Mouse (Mus musculus) stomach, postnatal 0 days (tissue): ENCODE data around the gene Sprr1a. TPM values are rescaled to one million over a fixed set of nuclear protein-coding genes. Genes with fewer than 3 reads are reported as not detected.

ENCODE experiments used
- ATAC-seq: fragments of 200-750 bp; cut with Nextera tagmentation; 2 replicates; pipeline ENCODE4 v1.8.0; 2017; ENCODE audit not compliant: low FRiP score, low TSS enrichment
- DNase-seq: peaks from one replicate; pipeline ENCODE4 v3.0.0-alpha.2; 2016; ENCODE audit warnings: low spot score
- H3K27ac ChIP-seq: fragments of 300-500 bp; sonication (generic); replicated peaks from 2 replicates; pipeline ENCODE4 v1.5.1; 2014; ENCODE audit warnings: mild to moderate bottlenecking, control low read depth
- H3K27me3 ChIP-seq: fragments of 300-500 bp; sonication (generic); 2 replicates; pipeline ENCODE4 v1.6.1; 2014; ENCODE audit warnings: low read length; ENCODE audit not compliant: control insufficient read depth, insufficient read depth
- H3K36me3 ChIP-seq: fragments of 300-500 bp; sonication (generic); 2 replicates; pipeline ENCODE4 v1.6.1; 2014; ENCODE audit warnings: low read length, mixed read lengths; ENCODE audit not compliant: control insufficient read depth, insufficient read depth
- H3K4me1 ChIP-seq: fragments of 300-500 bp; sonication (generic); replicated peaks from 2 replicates; pipeline ENCODE4 v1.6.1; 2014; ENCODE audit warnings: antibody characterized with exemption; ENCODE audit not compliant: control insufficient read depth, insufficient read depth
- H3K4me2 ChIP-seq: fragments of 300-500 bp; sonication (generic); replicated peaks from 2 replicates; pipeline ENCODE4 v1.6.1; 2014; ENCODE audit warnings: low read depth, mild to moderate bottlenecking, control low read depth, moderate library complexity
- H3K4me3 ChIP-seq: fragments of 300-500 bp; sonication (generic); 2 replicates; pipeline ENCODE4 v1.5.1; 2014; ENCODE audit warnings: low read depth, low read length, control low read depth
- H3K9ac ChIP-seq: fragments of 300-500 bp; sonication (generic); 2 replicates; pipeline ENCODE4 v1.6.1; 2014; ENCODE audit warnings: mild to moderate bottlenecking, low read length, control low read depth, mixed read lengths
- H3K9me3 ChIP-seq: fragments of 300-500 bp; sonication (generic); 2 replicates; pipeline ENCODE4 v1.6.1; 2016; ENCODE audit warnings: low read length; ENCODE audit not compliant: control insufficient read depth
- CTCF ChIP-seq: IDR thresholded peaks from 2 replicates; pipeline ENCODE4 v1.5.1; 2016; ENCODE audit warnings: antibody characterized with exemption, low read depth, mild to moderate bottlenecking, moderate library complexity
- EP300 ChIP-seq: optimal IDR thresholded peaks from 2 replicates; pipeline ENCODE3; 2016; ENCODE audit warnings: antibody characterized with exemption
- WGBS: fragments of 180-500 bp; shearing (Covaris S2); extraction: QIAGEN DNeasy Blood & Tissue Kit; methylation state at CpG from one replicate; pipeline ENCODE4 v1.1.7; 2014; 5-methylcytosine and 5-hydroxymethylcytosine counted together
- polyA plus RNA-seq: library from polyadenylated mRNA; unstranded; fragments of >200 nt; fragmentation: Nextera tagmentation; extraction: Ambion mirVana; gene quantifications from 2 replicates; pipeline ENCODE4 v1.2.1, GENCODE M21; 2015

Sprr1a gene
- polyA plus RNA-seq, 1 experiment from 2014 or later: 1,571 TPM

DNA sequence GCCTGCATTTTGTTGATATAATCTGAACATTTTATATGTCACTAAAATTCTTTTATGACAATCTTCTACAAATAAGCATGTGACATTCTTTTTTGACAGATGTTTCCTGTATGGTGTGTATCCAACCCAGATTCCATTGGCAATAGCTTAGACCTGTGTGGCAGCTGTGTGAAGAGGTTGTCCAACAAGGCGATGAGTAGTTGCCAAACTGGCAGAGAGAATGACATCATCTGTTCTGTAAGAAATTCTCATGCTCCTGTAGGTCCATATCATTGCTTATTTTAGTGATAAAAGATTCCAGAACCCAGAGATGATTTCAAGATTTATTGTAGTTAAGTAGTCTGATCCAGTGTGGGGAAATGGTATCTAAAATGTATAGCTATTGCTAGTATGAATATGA, 19.1 kb downstream of the Sprr1a start:
- Histone ChIP-seq H3K4me3 (no peak overlapping the region), H3K27me3 (no peaks in the 10 kb centered on the region), H3K9me3 (no peaks in the 10 kb centered on the region), H3K27ac (no peak overlapping the region), H3K36me3 (no peaks in the 10 kb centered on the region), H3K9ac (no peak overlapping the region), H3K4me2 (no peak overlapping the region), H3K4me1 (no peaks in the 10 kb centered on the region)
- TF ChIP-seq CTCF (no peak), EP300 (no peak)
- ATAC-seq: no peak
- WGBS: 49% methylated on average over 1 of the region's 1 CpGs
- DNase-seq: no peak

DNA sequence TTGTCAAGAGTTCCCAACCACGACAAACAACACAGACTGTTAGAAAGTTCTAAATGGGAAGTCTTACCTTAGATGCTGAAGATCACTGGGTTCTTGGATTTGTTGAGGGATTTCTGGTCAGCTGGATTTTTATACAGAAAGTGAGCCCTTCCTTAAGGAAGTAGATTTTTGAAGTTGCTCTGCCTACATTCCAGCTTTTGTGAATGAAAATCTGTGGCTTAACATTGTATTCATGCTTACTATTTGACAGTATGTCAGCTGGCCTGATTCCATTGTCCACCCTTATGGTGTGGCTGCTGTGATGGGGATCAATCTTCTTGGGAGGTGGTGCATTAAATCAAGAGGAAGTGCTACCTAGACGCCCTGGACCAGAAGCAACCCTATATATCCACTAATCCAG, 27.1 kb downstream of the Sprr1a start, which contains the start of gene Sprr3:
Gene Sprr3, minus strand, starts transcription at position 101 of the 400 bp plus-strand sequence.
- H3K4me1 ChIP-seq: no peaks in the 10 kb centered on the region
- no peak within 1 kb of the TSS for H3K4me2 ChIP-seq
- H3K36me3 ChIP-seq: no peaks in the 10 kb centered on the region
- ATAC-seq (no peak), DNase-seq (no peak)
- no peaks in the 10 kb centered on the region for H3K27me3 ChIP-seq
- WGBS: 51% methylated on average over 2 of the region's 2 CpGs
- no peak within 1 kb of the TSS for H3K27ac ChIP-seq
- TF ChIP-seq CTCF (no peak), EP300 (no peak)
- no peak within 1 kb of the TSS for H3K4me3 ChIP-seq
- no peak within 1 kb of the TSS for H3K9ac ChIP-seq
- H3K9me3 ChIP-seq: no peaks in the 10 kb centered on the region

DNA sequence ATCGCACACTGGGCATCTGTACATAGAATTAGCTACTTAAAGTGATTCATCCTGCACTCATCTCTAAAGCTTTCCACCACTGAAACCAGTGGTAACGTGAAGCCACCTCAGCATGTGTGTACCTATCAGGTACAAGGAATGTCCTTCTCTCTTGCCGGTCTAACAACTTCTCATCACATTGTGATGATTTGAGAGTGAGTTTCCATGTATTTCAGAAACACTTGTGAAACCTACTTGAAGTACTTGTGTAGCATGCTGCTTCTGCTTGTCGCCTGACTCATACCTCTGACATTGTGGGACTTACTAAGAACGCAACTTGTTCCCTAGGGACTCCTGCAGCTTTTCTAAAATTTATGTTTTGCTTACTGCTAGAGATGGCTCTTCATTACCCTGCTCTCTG, 30.5 kb downstream of the Sprr1a start:
- no peak overlapping the region for H3K27ac ChIP-seq
- no peak overlapping the region for H3K9ac ChIP-seq
- no peak overlapping the region for H3K4me3 ChIP-seq
- H3K9me3 ChIP-seq: no peaks in the 10 kb centered on the region
- H3K27me3 ChIP-seq: no peaks in the 10 kb centered on the region
- TF ChIP-seq CTCF (no peak), EP300 (no peak)
- H3K36me3 ChIP-seq: no peaks in the 10 kb centered on the region
- ATAC-seq (no peak), DNase-seq (no peak)
- H3K4me2 ChIP-seq: no peak overlapping the region
- no peaks in the 10 kb centered on the region for H3K4me1 ChIP-seq
- 78% methylated on average over 5 of the region's 5 CpGs for whole genome bisulfite sequencing

DNA sequence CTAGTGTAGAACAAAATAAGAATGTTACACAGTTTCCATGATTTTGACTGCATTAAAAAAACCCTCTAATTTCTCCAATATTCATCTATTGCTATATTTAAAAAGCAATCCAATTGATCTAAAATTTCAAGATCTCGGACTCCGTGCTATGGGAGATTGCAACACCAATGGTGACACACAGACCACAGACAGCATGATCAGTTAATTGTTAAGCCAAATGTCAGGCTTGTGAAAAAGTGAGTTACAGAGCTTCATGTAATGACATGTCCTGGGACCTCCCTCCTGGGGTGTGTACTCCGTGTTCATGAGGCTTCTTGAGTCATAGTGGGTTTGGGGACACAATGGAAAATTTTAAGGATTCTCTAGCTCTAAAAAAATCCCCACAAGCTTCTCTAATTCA, 45.5 kb downstream of the Sprr1a start:
- Histone ChIP-seq H3K27me3 (no peaks in the 10 kb centered on the region), H3K9ac (no peak overlapping the region), H3K36me3 (no peaks in the 10 kb centered on the region), H3K27ac (no peak overlapping the region), H3K4me3 (no peak overlapping the region), H3K4me1 (no peaks in the 10 kb centered on the region), H3K4me2 (no peak overlapping the region), H3K9me3 (no peaks in the 10 kb centered on the region)
- DNase-seq (no peak), ATAC-seq (no peak)
- TF ChIP-seq EP300 (no peak), CTCF (no peak)
- WGBS: 75% methylated on average over 3 of the region's 3 CpGs

DNA sequence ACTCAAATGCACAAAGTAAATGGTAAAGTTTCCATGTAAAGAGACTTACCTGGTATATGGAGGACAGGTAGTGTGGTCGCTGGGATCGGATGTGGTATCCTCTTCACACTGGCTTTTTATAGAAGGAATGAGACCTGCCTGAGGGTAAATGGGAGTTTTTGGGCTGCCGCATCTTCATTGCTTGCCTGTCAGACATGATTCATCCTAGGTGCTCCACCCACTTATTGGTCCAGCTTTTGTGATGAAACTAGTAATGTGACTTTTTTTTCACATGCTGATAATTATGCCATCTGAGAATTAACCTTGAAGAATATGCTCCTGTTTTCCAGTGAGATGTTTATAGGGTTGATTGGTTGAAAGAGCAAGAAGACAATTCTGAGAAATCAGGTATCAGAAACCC, 47.0 kb downstream of the Sprr1a start, which contains the start of gene Sprr1b:
Gene Sprr1b, minus strand, starts transcription at position 101 of the 400 bp plus-strand sequence.
- no peak for TF ChIP-seq EP300
- TF ChIP-seq CTCF: no peak
- Histone ChIP-seq H3K4me3 (no peak within 1 kb of the TSS), H3K9me3 (no peaks in the 10 kb centered on the region), H3K27me3 (no peaks in the 10 kb centered on the region), H3K4me1 (no peaks in the 10 kb centered on the region), H3K27ac (no peak within 1 kb of the TSS), H3K9ac (no peak within 1 kb of the TSS), H3K36me3 (no peaks in the 10 kb centered on the region), H3K4me2 (no peak within 1 kb of the TSS)
- ATAC-seq (no peak), DNase-seq (no peak)
- 83% methylated on average over 3 of the region's 3 CpGs for WGBS

Other genes starting within 250 kb of the Sprr1a start
- gene Sprr2a3, start 200.5 kb downstream of the Sprr1a start, polyA plus RNA-seq: 712 and 819 TPM in 2 replicates
- 20.8 and 22.8 TPM in 2 replicates for gene Sprr2b, start 169.3 kb downstream of the Sprr1a start, polyA plus RNA-seq
- 65.0 and 66.5 TPM in 2 replicates for gene Sprr2d, start 146.8 kb downstream of the Sprr1a start, polyA plus RNA-seq
- 0.33 and 0.47 TPM in 2 replicates for gene Sprr2e, start 133.8 kb downstream of the Sprr1a start, polyA plus RNA-seq
- gene Sprr2f, start 120.7 kb downstream of the Sprr1a start, polyA plus RNA-seq: 7.4 and 9.2 TPM in 2 replicates
- 2.1 TPM in 2 replicates for gene Sprr2h, start 100.2 kb downstream of the Sprr1a start, polyA plus RNA-seq
- gene Sprr2i, start 77.9 kb downstream of the Sprr1a start, polyA plus RNA-seq: 24.7 and 26.7 TPM in 2 replicates
- gene Sprr2j-ps, start 67.8 kb downstream of the Sprr1a start, polyA plus RNA-seq: 52.2 and 58.5 TPM in 2 replicates
- 10.3 and 10.6 TPM in 2 replicates for gene Gm9774, start 56.5 kb downstream of the Sprr1a start, polyA plus RNA-seq
- 8.3 and 9.2 TPM in 2 replicates for gene Sprr2k, start 53.3 kb downstream of the Sprr1a start, polyA plus RNA-seq
- 17.1 and 19.3 TPM in 2 replicates for gene Sprr1b, start 47.1 kb downstream of the Sprr1a start, polyA plus RNA-seq
- 1,930 and 1,986 TPM in 2 replicates for gene Sprr3, start 27.2 kb downstream of the Sprr1a start, polyA plus RNA-seq
- gene Sprr4, start 14.6 kb upstream of the Sprr1a start, polyA plus RNA-seq: 1.3 and 1.5 TPM in 2 replicates
- gene 2310046K23Rik, start 48.6 kb upstream of the Sprr1a start, polyA plus RNA-seq: not detected in 2 replicates
- 16.6 and 21.1 TPM in 2 replicates for gene Ivl, start 87.8 kb upstream of the Sprr1a start, polyA plus RNA-seq
- gene Smcp, start 103.1 kb upstream of the Sprr1a start, polyA plus RNA-seq: not detected in 2 replicates
- 22.8 and 26.7 TPM in 2 replicates for gene 2210017I01Rik, start 121.6 kb upstream of the Sprr1a start, polyA plus RNA-seq
- 98.3 and 102 TPM in 2 replicates for gene Lce6a, start 135.8 kb upstream of the Sprr1a start, polyA plus RNA-seq
- 401 and 429 TPM in 2 replicates for gene Lce1a1, start 162.4 kb upstream of the Sprr1a start, polyA plus RNA-seq
- 116 and 135 TPM in 2 replicates for gene Lce1b, start 171.0 kb upstream of the Sprr1a start, polyA plus RNA-seq
- gene Lce1a2, start 184.4 kb upstream of the Sprr1a start, polyA plus RNA-seq: 632 and 696 TPM in 2 replicates
- 673 and 689 TPM in 2 replicates for gene Lce1c, start 193.4 kb upstream of the Sprr1a start, polyA plus RNA-seq
- 199 and 223 TPM in 2 replicates for gene Lce1d, start 201.3 kb upstream of the Sprr1a start, polyA plus RNA-seq
- gene Lce1e, start 223.2 kb upstream of the Sprr1a start, polyA plus RNA-seq: 326 and 341 TPM in 2 replicates
- 468 and 478 TPM in 2 replicates for gene Lce1f, start 234.5 kb upstream of the Sprr1a start, polyA plus RNA-seq